Mouse (Mus musculus) hindbrain, postnatal 0 days (tissue): ENCODE data around the gene Vmn1r107. TPM values are rescaled to one million over a fixed set of nuclear protein-coding genes. Genes with fewer than 3 reads are reported as not detected.
"Not testable (repeated sequence)": the region's sequence is repeated elsewhere in the genome, so short reads cannot be mapped to it uniquely, and the experiment has no call there.

Experiments
- ATAC-seq: fragments of 200-750 bp; cut with Nextera tagmentation; 2 replicates; pipeline ENCODE4 v1.8.0; 2017; ENCODE audit warnings: mild to moderate bottlenecking, moderate TSS enrichment, moderate library complexity
- DNase-seq: peaks from one replicate; pipeline ENCODE4 v3.0.0-alpha.2; 2015; ENCODE audit warnings: low spot score
- H3K27ac ChIP-seq: fragments of 300-500 bp; sonication (generic); 2 replicates; pipeline ENCODE4 v1.5.1; 2014; ENCODE audit warnings: mild to moderate bottlenecking
- H3K27me3 ChIP-seq: fragments of 300-500 bp; sonication (generic); 2 replicates; pipeline ENCODE4 v1.6.1; 2014; ENCODE audit warnings: low read length, mixed read lengths; ENCODE audit not compliant: insufficient read depth
- H3K36me3 ChIP-seq: fragments of 300-500 bp; sonication (generic); 2 replicates; pipeline ENCODE4 v1.6.1; 2014; ENCODE audit warnings: low read length, mixed read lengths; ENCODE audit not compliant: insufficient read depth
- H3K4me1 ChIP-seq: fragments of 300-500 bp; sonication (generic); 2 replicates; pipeline ENCODE4 v1.6.1; 2014; ENCODE audit warnings: antibody characterized with exemption, low read length, mixed read lengths; ENCODE audit not compliant: insufficient read depth
- H3K4me2 ChIP-seq: fragments of 300-500 bp; sonication (generic); 2 replicates; pipeline ENCODE4 v1.6.1; 2014; ENCODE audit warnings: low read depth, mild to moderate bottlenecking, low read length, moderate library complexity, mixed read lengths
- H3K4me3 ChIP-seq: fragments of 300-500 bp; sonication (generic); 2 replicates; pipeline ENCODE4 v1.5.1; 2014; ENCODE audit warnings: low read length
- H3K9ac ChIP-seq: fragments of 300-500 bp; sonication (generic); replicated peaks from 2 replicates; pipeline ENCODE4 v1.6.1; 2014; ENCODE audit warnings: mild to moderate bottlenecking, low read length, moderate library complexity, mixed read lengths
- H3K9me3 ChIP-seq: fragments of 300-500 bp; sonication (generic); 2 replicates; pipeline ENCODE4 v1.6.1; 2016; ENCODE audit warnings: low read length, mixed read lengths
- WGBS: fragments of 180-500 bp; shearing (Covaris S2); extraction: QIAGEN DNeasy Blood & Tissue Kit; methylation state at CpG from one replicate; pipeline ENCODE4 v1.1.7; 2014; 5-methylcytosine and 5-hydroxymethylcytosine counted together
- polyA plus RNA-seq: library from polyadenylated mRNA; unstranded; fragments of >200 nt; fragmentation: Nextera tagmentation; extraction: Ambion mirVana; gene quantifications from 2 replicates; pipeline ENCODE4 v1.2.1, GENCODE M21; 2015
- total RNA-seq: library from RNA; depleted of rRNA; stranded (reverse); fragments of >200 nt; gene quantifications from 2 replicates; pipeline ENCODE4 v1.2.3, GENCODE M21; 2014; rRNA removed

Vmn1r107 gene
- total RNA-seq (not detected in 2 replicates), polyA plus RNA-seq (not detected in 2 replicates)

DNA sequence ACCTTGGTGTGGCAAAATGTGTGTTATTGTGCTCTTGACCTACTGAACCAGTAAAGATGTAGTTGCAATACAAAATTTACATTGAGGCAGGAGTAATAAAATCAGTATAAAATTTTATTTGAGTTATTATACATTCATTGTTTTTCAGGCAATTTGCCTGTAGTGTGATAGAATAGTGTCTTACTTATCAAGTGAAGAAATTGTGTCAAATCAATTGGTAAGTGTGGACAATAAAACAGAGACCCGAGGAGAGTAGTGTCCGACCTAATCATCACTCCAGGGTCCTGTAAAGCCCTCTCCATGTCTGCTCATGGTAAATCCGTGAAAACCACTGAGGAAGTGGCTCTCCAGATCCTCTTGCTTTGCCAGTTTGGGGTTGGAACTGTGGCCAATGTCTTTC, at the start of gene Vmn1r107:
TSS of gene Vmn1r107 (plus strand) at position 301 of the 400 bp plus-strand sequence.
- H3K9ac ChIP-seq, H3K9me3 ChIP-seq, H3K4me1 ChIP-seq, DNase-seq, H3K27ac ChIP-seq, H3K27me3 ChIP-seq, H3K36me3 ChIP-seq, H3K4me2 ChIP-seq, H3K4me3 ChIP-seq, ATAC-seq: not testable (repeated sequence)
- no CpG with 5 or more reads among the region's 3 CpGs for WGBS

DNA sequence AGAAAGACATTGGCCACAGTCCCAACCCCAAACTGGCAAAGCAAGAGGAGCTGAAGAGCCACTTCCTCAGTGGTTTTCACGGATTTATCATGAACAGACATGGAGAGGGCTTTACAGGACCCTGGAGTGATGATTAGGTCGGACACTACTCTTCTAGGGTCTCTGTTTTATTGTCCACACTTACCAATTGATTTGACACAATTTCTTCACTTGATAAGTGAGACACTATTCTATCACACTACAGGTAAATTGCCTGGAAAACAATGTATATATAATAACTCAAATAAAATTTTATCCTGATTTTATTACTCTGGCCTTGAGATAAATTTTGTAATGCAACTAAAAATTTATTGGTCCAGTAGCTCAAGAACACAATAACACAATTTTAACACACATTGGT, 34.4 kb downstream of the Vmn1r107 start, which contains the start of gene Vmn1r111:
TSS of gene Vmn1r111 (minus strand) at position 101 of the 400 bp plus-strand sequence.
- H3K4me2 ChIP-seq, ATAC-seq, H3K36me3 ChIP-seq, DNase-seq, H3K27ac ChIP-seq, H3K4me3 ChIP-seq, H3K9ac ChIP-seq, H3K27me3 ChIP-seq, H3K9me3 ChIP-seq, H3K4me1 ChIP-seq: not testable (repeated sequence)
- WGBS, result no CpG with 5 or more reads among the region's 2 CpGs

Other genes starting within 250 kb of the Vmn1r107 start
- not detected in 2 replicates for gene Vmn1r101, start 226.3 kb upstream of the Vmn1r107 start, total RNA-seq
- not detected in 2 replicates for gene Vmn1r101, start 226.3 kb upstream of the Vmn1r107 start, polyA plus RNA-seq
- not detected in 2 replicates for gene Gm10670, start 194.0 kb upstream of the Vmn1r107 start, total RNA-seq
- gene Gm10670, start 194.0 kb upstream of the Vmn1r107 start, polyA plus RNA-seq, result not detected in 2 replicates
- not detected in 2 replicates for gene Vmn1r103, start 158.4 kb upstream of the Vmn1r107 start, total RNA-seq
- not detected in 2 replicates for gene Vmn1r103, start 158.4 kb upstream of the Vmn1r107 start, polyA plus RNA-seq
- gene Vmn1r104, start 135.1 kb upstream of the Vmn1r107 start, total RNA-seq, result not detected in 2 replicates
- gene Vmn1r104, start 135.1 kb upstream of the Vmn1r107 start, polyA plus RNA-seq, result not detected in 2 replicates
- not detected in 2 replicates for gene Gm5726, start 123.2 kb upstream of the Vmn1r107 start, total RNA-seq
- not detected in 2 replicates for gene Gm5726, start 123.2 kb upstream of the Vmn1r107 start, polyA plus RNA-seq
- gene Gm4141, start 92.7 kb upstream of the Vmn1r107 start, total RNA-seq, result not detected in 2 replicates
- gene Gm4141, start 92.7 kb upstream of the Vmn1r107 start, polyA plus RNA-seq, result not detected in 2 replicates
- not detected in 2 replicates for gene Gm4513, start 69.9 kb upstream of the Vmn1r107 start, total RNA-seq
- not detected in 2 replicates for gene Gm4513, start 69.9 kb upstream of the Vmn1r107 start, polyA plus RNA-seq
- not detected in 2 replicates for gene Vmn1r111, start 34.3 kb downstream of the Vmn1r107 start, total RNA-seq
- gene Vmn1r111, start 34.3 kb downstream of the Vmn1r107 start, polyA plus RNA-seq, result not detected in 2 replicates
- not detected in 2 replicates for gene Gm10668, start 61.7 kb downstream of the Vmn1r107 start, total RNA-seq
- not detected in 2 replicates for gene Gm10668, start 61.7 kb downstream of the Vmn1r107 start, polyA plus RNA-seq
- gene Vmn1r112, start 102.3 kb downstream of the Vmn1r107 start, total RNA-seq, result not detected in 2 replicates
- not detected in 2 replicates for gene Vmn1r112, start 102.3 kb downstream of the Vmn1r107 start, polyA plus RNA-seq
- gene Vmn1r113, start 118.4 kb downstream of the Vmn1r107 start, total RNA-seq, result not detected in 2 replicates
- not detected in 2 replicates for gene Vmn1r113, start 118.4 kb downstream of the Vmn1r107 start, polyA plus RNA-seq
- gene Vmn1r114, start 143.3 kb downstream of the Vmn1r107 start, total RNA-seq, result not detected in 2 replicates
- gene Vmn1r114, start 143.3 kb downstream of the Vmn1r107 start, polyA plus RNA-seq, result not detected in 2 replicates
- gene Vmn1r115, start 176.1 kb downstream of the Vmn1r107 start, total RNA-seq, result not detected in 2 replicates
- not detected in 2 replicates for gene Vmn1r115, start 176.1 kb downstream of the Vmn1r107 start, polyA plus RNA-seq
- not detected in 2 replicates for gene Vmn1r116, start 203.3 kb downstream of the Vmn1r107 start, total RNA-seq
- gene Vmn1r116, start 203.3 kb downstream of the Vmn1r107 start, polyA plus RNA-seq, result not detected in 2 replicates
- gene Vmn1r117, start 215.2 kb downstream of the Vmn1r107 start, total RNA-seq, result not detected in 2 replicates
- not detected in 2 replicates for gene Vmn1r117, start 215.2 kb downstream of the Vmn1r107 start, polyA plus RNA-seq
- not detected in 2 replicates for gene Vmn1r118, start 243.4 kb downstream of the Vmn1r107 start, total RNA-seq
- gene Vmn1r118, start 243.4 kb downstream of the Vmn1r107 start, polyA plus RNA-seq, result not detected in 2 replicates